ENCODE assay signal across 9 mouse cellular contexts in the genomic region with DNA sequence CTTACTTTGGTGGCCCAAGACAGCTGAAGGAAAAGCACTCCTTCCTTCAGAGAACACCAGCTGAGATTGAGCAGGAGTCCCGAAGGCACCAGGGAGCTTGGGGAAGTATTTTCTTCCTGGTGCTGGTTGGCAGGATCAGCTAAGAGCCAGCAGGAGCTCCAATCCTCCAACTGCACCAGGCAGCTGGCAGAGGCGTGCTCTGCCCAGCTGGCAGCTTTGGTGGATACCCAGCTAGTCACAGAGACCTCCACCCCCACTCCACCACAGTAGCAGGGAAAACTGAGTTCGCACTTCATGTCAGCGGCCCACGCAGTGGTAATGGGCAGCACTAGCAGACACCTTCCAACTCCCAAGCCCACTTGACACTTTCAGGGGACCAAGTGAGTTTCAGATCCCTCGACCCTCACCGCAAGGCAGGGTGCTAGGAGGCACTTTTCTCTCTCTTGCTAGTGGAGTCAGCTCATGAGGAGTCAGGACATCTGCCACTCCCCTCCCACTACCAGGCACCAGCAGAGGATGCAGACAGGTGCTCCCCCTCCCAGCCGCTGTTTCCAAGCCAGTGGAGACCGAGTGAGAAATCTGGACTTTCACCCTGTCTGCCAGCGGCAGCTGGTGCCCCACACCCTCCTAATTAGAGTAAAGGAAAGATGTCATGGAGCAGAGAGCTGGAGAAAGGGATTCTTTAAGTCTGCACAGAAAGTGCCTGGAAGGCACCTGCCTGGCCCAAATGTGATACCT. TPM values are rescaled to one million over a fixed set of nuclear protein-coding genes. Genes with fewer than 3 reads are reported as not detected.
DNase-seq lines count a peak whose midpoint lies in the region; ATAC-seq and TF ChIP-seq lines count a peak whose summit lies in the region.
"Had no signal": no experiment of that assay in that cellular context is flagged by ENCODE, and none has a peak within 500 bp of the region (broad histone marks: within the 10 kb centered on the region; RNA-seq: fewer than 3 reads in every experiment).

No protein-coding gene starts in this region.

- H3K4me1 ChIP-seq in kidney, adult 2 months (ENCODE audit: control insufficient read depth, insufficient read depth, low read length) = peaks cover 4% of the 10 kb centered on the region
- no peaks in the 10 kb centered on the region for H3K4me1 ChIP-seq in midbrain, embryonic 16.5 days (ENCODE audit: control insufficient read depth, insufficient read depth, low read length)

- H3K9ac ChIP-seq in midbrain, embryonic 16.5 days (ENCODE audit: low read depth, low read length) = no peak overlapping the region

- no peaks in the 10 kb centered on the region for H3K9me3 ChIP-seq in midbrain, embryonic 16.5 days (replicated peaks; ENCODE audit: control insufficient read depth, low read length, poor library complexity, severe bottlenecking)

- no peaks in the 10 kb centered on the region for H3K36me3 ChIP-seq in kidney, adult 2 months (ENCODE audit: control insufficient read depth, insufficient read depth, low read length)
- H3K36me3 ChIP-seq in midbrain, embryonic 16.5 days (ENCODE audit: control insufficient read depth, insufficient read depth, low read length) = no peaks in the 10 kb centered on the region

- peak; percentile 62 for DNase-seq in right cerebral cortex, adult 18-20 months
- no peak for DNase-seq in right cerebral cortex, postnatal 4 days
- DNase-seq in kidney, adult 2 months = peak; percentile 71
- DNase-seq in left cerebral cortex, adult 8-10 months (ENCODE audit: low spot score in 2 of 2) = peak; percentile 5 to 47
- peak; percentile 65 for DNase-seq in yolk sac, embryonic 10.5 days (ENCODE audit: low spot score)
- no peak for DNase-seq in thymus, postnatal 14 days
- DNase-seq in adrenal gland, adult 8-10 months = no peak

- no peak for ATAC-seq in midbrain, embryonic 16.5 days
- ATAC-seq: inflammation-experienced regulatory T-cells, adult 6 months had no signal

- no peak for TF ChIP-seq CTCF in kidney, adult 2 months (conservative IDR thresholded peaks at IDR 0.05; ENCODE audit: insufficient read depth, insufficient read length, low read depth, low read length)

- whole genome bisulfite sequencing in kidney, adult 2 months = 31% methylated on average over 10 of the region's 10 CpGs
- WGBS in midbrain, embryonic 16.5 days = 61% methylated on average over 10 of the region's 10 CpGs

- no peak overlapping the region for H3K4me2 ChIP-seq in midbrain, embryonic 16.5 days (ENCODE audit: low read length)

- no peak overlapping the region for H3K27ac ChIP-seq in kidney, adult 2 months (ENCODE audit: insufficient read depth, low read depth, low read length)
- H3K27ac ChIP-seq in midbrain, embryonic 16.5 days (ENCODE audit: low read length) = no peak overlapping the region

- TF ChIP-seq POLR2A in kidney, adult 2 months (IDR thresholded peaks at IDR 0.05; ENCODE audit: low read depth, low read length) = no peak

- H3K4me3 ChIP-seq in kidney, adult 2 months (ENCODE audit: insufficient read depth, low read depth, low read length) = no peak overlapping the region
- H3K4me3 ChIP-seq in midbrain, embryonic 16.5 days (ENCODE audit: low read depth, low read length) = no peak overlapping the region

- no peaks in the 10 kb centered on the region for H3K27me3 ChIP-seq in kidney, adult 2 months (replicated peaks; ENCODE audit: control insufficient read depth, insufficient read depth, low read length)
- H3K27me3 ChIP-seq in midbrain, embryonic 16.5 days (ENCODE audit: control insufficient read depth, insufficient read depth, low read depth, low read length) = no peaks in the 10 kb centered on the region

RNA-seq across cellular contexts. Expression of a gene that starts 10.4 kb away (rescaled TPM):
- 0.69 and 0.84 TPM in 2 replicates for polyA plus RNA-seq in kidney, adult 2 months (2012; rRNA removed)
- 1 to 10 TPM; 6.3 to 8.9 (median 6.7) TPM for total RNA-seq in left cerebral cortex, adult 8-10 months (2022)
- 5.3 and 6.3 TPM in 2 replicates for polyA plus RNA-seq in midbrain, embryonic 16.5 days (2015; fragmentation: Nextera tagmentation; extraction: Ambion mirVana)
- total RNA-seq in adrenal gland, adult 8-10 months (2022) = 1 to 10 TPM; 5.3 to 8.2 (median 6.4) TPM

RNA-seq across cellular contexts. Expression of a gene that starts 50.8 kb away (rescaled TPM):
- polyA plus RNA-seq in kidney, adult 2 months (2012; rRNA removed) = 5.7 and 7.1 TPM in 2 replicates
- 10 to 100 TPM; 17.1 to 20.9 (median 18.8) TPM for total RNA-seq in left cerebral cortex, adult 8-10 months (2022)
- polyA plus RNA-seq in midbrain, embryonic 16.5 days (2015; fragmentation: Nextera tagmentation; extraction: Ambion mirVana) = 14.9 and 15.6 TPM in 2 replicates
- total RNA-seq in adrenal gland, adult 8-10 months (2022) = 10 to 100 TPM; 15.4 to 22.1 (median 17.9) TPM

Comparison
In these comparisons a context has a peak if more than half of its experiments do, and no peak if none do; other contexts are left out.
1. DNase-seq: peak in right cerebral cortex, adult 18-20 months (single experiment), kidney, adult 2 months (single experiment), left cerebral cortex, adult 8-10 months (2 of 2) and yolk sac, embryonic 10.5 days (single experiment); none in right cerebral cortex, postnatal 4 days (single experiment), thymus, postnatal 14 days (single experiment) and adrenal gland, adult 8-10 months (single experiment).